Comparison of ENCODE assay signal across 8 mouse cellular contexts in the genomic region with DNA sequence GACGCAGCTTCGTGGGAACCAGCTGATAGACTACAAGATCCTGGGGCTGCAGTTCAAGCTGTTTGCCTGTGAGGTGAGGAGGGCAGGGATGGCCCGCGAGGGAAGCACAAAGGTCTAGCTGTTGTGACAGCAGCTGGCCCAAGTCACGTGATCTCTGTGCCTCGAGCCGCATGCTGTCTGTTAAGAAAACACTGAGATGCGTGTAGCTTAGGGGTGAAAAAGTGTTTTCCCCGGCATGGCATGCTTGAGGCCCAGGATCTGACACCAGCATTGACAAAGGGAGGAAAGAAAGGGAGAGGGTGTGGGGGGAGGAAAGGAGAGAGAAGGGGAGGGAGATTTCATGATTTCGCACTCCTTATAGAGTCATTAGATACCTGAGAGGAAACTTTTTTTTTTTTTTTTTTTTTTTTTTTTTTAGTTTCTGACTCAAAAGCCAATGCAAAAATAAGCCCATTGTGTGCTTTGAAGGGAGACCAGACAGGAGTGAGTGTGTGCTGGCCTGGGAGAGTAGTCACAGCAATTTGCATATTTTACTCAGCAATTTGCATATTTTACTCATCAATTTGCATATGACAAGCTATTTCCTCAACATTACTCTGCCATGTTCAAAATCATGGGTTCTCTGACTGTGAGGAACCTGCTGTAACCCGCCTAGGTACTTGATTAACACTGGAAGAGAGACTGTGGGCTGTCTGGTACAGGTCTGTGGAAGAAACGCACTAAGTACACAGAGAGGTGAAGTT. TPM values are rescaled to one million over a fixed set of nuclear protein-coding genes. Genes with fewer than 3 reads are reported as not detected.
DNase-seq lines count a peak whose midpoint lies in the region; ATAC-seq lines count a peak whose summit lies in the region.

No protein-coding gene starts in this region.

- no peaks in the 10 kb centered on the region for H3K27me3 ChIP-seq in kidney, embryonic 14.5 days (ENCODE audit: control insufficient read depth, insufficient read depth, low read length)
- H3K27me3 ChIP-seq in hindbrain, embryonic 12.5 days, result no peaks in the 10 kb centered on the region
- H3K27me3 ChIP-seq in neural tube, embryonic 13.5 days, result no peaks in the 10 kb centered on the region

- H3K4me1 ChIP-seq in kidney, embryonic 14.5 days (ENCODE audit: control insufficient read depth, insufficient read depth, low read length), result peaks cover 18% of the 10 kb centered on the region
- H3K4me1 ChIP-seq in hindbrain, embryonic 12.5 days, result peaks cover 37% of the 10 kb centered on the region
- H3K4me1 ChIP-seq in neural tube, embryonic 13.5 days (replicated peaks), result peaks cover 38% of the 10 kb centered on the region

- H3K4me3 ChIP-seq in kidney, embryonic 14.5 days (ENCODE audit: low read length), result no peak overlapping the region
- H3K4me3 ChIP-seq in hindbrain, embryonic 12.5 days, result no peak overlapping the region
- no peak overlapping the region for H3K4me3 ChIP-seq in neural tube, embryonic 13.5 days

- no peaks in the 10 kb centered on the region for H3K9me3 ChIP-seq in kidney, embryonic 14.5 days (ENCODE audit: control insufficient read depth, low read length)
- H3K9me3 ChIP-seq in hindbrain, embryonic 12.5 days (replicated peaks), result no peaks in the 10 kb centered on the region
- no peaks in the 10 kb centered on the region for H3K9me3 ChIP-seq in neural tube, embryonic 13.5 days

- H3K27ac ChIP-seq in kidney, embryonic 14.5 days (ENCODE audit: low read depth, low read length), result peak overlapping the region; percentile 51; the same call in 1 of the 2 replicates
- H3K27ac ChIP-seq in hindbrain, embryonic 12.5 days, result peak overlapping the region; percentile 89
- peak overlapping the region; percentile 77 for H3K27ac ChIP-seq in neural tube, embryonic 13.5 days (replicated peaks)

- DNase-seq in kidney, adult 11 months, result no peak
- peak; percentile 68 for DNase-seq in brain, adult 2 months (ENCODE audit: low read depth, low spot score)
- DNase-seq in lung, adult 18-20 months, result no peak
- no peak for DNase-seq in urinary bladder, adult 18-20 months (ENCODE audit: low spot score in 2 of 2)

- no peak overlapping the region for H3K9ac ChIP-seq in kidney, embryonic 14.5 days (ENCODE audit: low read depth, low read length)
- no peak overlapping the region for H3K9ac ChIP-seq in hindbrain, embryonic 12.5 days
- no peak overlapping the region for H3K9ac ChIP-seq in neural tube, embryonic 13.5 days

- H3K4me2 ChIP-seq in kidney, embryonic 14.5 days (replicated peaks; ENCODE audit: low read depth, low read length), result no peak overlapping the region
- 0 out of 2 replicates have a peak overlapping the region, but pooled peaks have one; percentile 15 for H3K4me2 ChIP-seq in hindbrain, embryonic 12.5 days (replicated peaks)
- no peak overlapping the region for H3K4me2 ChIP-seq in neural tube, embryonic 13.5 days

- WGBS in kidney, embryonic 14.5 days, result 34% methylated on average over 12 of the region's 12 CpGs
- WGBS in hindbrain, embryonic 12.5 days, result 17% methylated on average over 12 of the region's 12 CpGs
- 17% methylated on average over 12 of the region's 12 CpGs for WGBS in neural tube, embryonic 13.5 days

- H3K36me3 ChIP-seq in kidney, embryonic 14.5 days (ENCODE audit: control insufficient read depth, insufficient read depth, low read length), result no peaks in the 10 kb centered on the region
- H3K36me3 ChIP-seq in hindbrain, embryonic 12.5 days, result no peaks in the 10 kb centered on the region
- no peaks in the 10 kb centered on the region for H3K36me3 ChIP-seq in neural tube, embryonic 13.5 days

- peak; percentile 33; the same call in 1 of the 2 replicates for ATAC-seq in kidney, embryonic 14.5 days (ENCODE audit: low FRiP score, low TSS enrichment)
- ATAC-seq in hindbrain, embryonic 12.5 days (ENCODE audit: low FRiP score), result peak; percentile 66
- ATAC-seq in neural tube, embryonic 13.5 days (ENCODE audit: low read depth), result peak; percentile 55
- no peak for ATAC-seq in CD4-positive, CD25-positive, alpha-beta regulatory T cell, adult 4 months

RNA-seq across cellular contexts. Expression of a gene that starts 17.2 kb away (rescaled TPM):
- polyA plus RNA-seq in kidney, embryonic 14.5 days (2014; fragmentation: Nextera tagmentation; extraction: Ambion mirVana), result 5.6 and 7.1 TPM in 2 replicates
- 2.3 and 2.9 TPM in 2 replicates for polyA plus RNA-seq in hindbrain, embryonic 12.5 days (2016; fragmentation: Nextera tagmentation; extraction: Ambion mirVana)
- polyA plus RNA-seq in neural tube, embryonic 13.5 days (2015; fragmentation: Nextera tagmentation; extraction: Ambion mirVana), result 3.8 and 4.5 TPM in 2 replicates
- 1 to 10 TPM; 2.9 to 6.9 TPM for polyA plus RNA-seq in CD4-positive, CD25-positive, alpha-beta regulatory T cell, adult 4 months (2017; shearing (Covaris generic))

RNA-seq across cellular contexts. Expression of a gene that starts 50.9 kb away (rescaled TPM):
- polyA plus RNA-seq in kidney, embryonic 14.5 days (2014; fragmentation: Nextera tagmentation; extraction: Ambion mirVana), result 228 and 240 TPM in 2 replicates
- polyA plus RNA-seq in hindbrain, embryonic 12.5 days (2016; fragmentation: Nextera tagmentation; extraction: Ambion mirVana), result 310 and 335 TPM in 2 replicates
- polyA plus RNA-seq in neural tube, embryonic 13.5 days (2015; fragmentation: Nextera tagmentation; extraction: Ambion mirVana), result 321 and 348 TPM in 2 replicates
- polyA plus RNA-seq in CD4-positive, CD25-positive, alpha-beta regulatory T cell, adult 4 months (2017; shearing (Covaris generic)), result 100 to 1,000 TPM; 479 to 556 TPM

RNA-seq across cellular contexts. Expression of a gene that starts 51.0 kb away (rescaled TPM):
- polyA plus RNA-seq in kidney, embryonic 14.5 days (2014; fragmentation: Nextera tagmentation; extraction: Ambion mirVana), result 45.2 and 63.8 TPM in 2 replicates
- polyA plus RNA-seq in hindbrain, embryonic 12.5 days (2016; fragmentation: Nextera tagmentation; extraction: Ambion mirVana), result 23.9 and 24.7 TPM in 2 replicates
- 24.8 and 25.4 TPM in 2 replicates for polyA plus RNA-seq in neural tube, embryonic 13.5 days (2015; fragmentation: Nextera tagmentation; extraction: Ambion mirVana)
- polyA plus RNA-seq in CD4-positive, CD25-positive, alpha-beta regulatory T cell, adult 4 months (2017; shearing (Covaris generic)), result under 1 TPM; 0.09 to 0.19 TPM

Comparison
In these comparisons a context has a peak if more than half of its experiments do, and no peak if none do; other contexts are left out.
1. RNA of a gene that starts 51.0 kb away (polyA plus RNA-seq): 45.2 to 63.8 TPM in kidney, embryonic 14.5 days, 24.8 to 25.4 TPM in neural tube, embryonic 13.5 days and 23.9 to 24.7 TPM in hindbrain, embryonic 12.5 days; 0.09 to 0.19 TPM in CD4-positive, CD25-positive, alpha-beta regulatory T cell, adult 4 months; every median in the first group is over 10 times any median in the second.
2. Peak in every context shown above with its lines, with median percentiles within 50 percentile points of each other: H3K27ac ChIP-seq.